Mouse (Mus musculus) lung, adult 2 months (tissue): ENCODE measurements at regions not wholly inside any gene's neighbourhood (a gene's known extent, or its start where the extent isn't known, plus 50 kb on each side); places are given as distances from the start of the nearest gene placed in this dataset.

Experiments used
- CTCF ChIP-seq: fragments of 200-500 bp; IDR thresholded peaks from 2 replicates; pipeline ENCODE4 v1.5.1; 2011; ENCODE audit warnings: mild to moderate bottlenecking, low read length, control low read depth; ENCODE audit not compliant: insufficient read depth
- POLR2A ChIP-seq: fragments of 200-500 bp; IDR thresholded peaks from 2 replicates; pipeline ENCODE4 v1.6.1; 2011; ENCODE audit warnings: low read depth, mild to moderate bottlenecking, control low read depth, low read length, borderline replicate concordance; ENCODE audit errors: extremely low read depth

DNA sequence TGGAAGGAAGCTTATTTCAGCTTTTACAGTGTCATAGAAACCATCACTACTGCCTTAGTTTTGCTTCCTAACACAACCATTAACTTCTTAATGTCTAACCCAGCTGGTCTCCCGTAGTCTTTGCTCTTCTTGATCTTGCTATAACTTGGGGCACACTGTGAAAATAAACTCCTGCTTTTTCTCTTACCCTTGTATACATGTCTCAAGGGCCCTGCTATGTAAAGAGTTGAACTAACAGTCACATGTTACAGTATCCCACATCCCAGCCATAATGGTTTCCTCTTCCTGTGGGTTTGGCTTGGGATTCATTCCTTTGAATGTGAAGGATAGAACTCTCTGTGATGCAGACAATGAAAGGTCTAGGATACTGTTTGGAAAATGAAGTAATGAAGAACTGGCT is 76.5 kb downstream of the Ptger2 start:
- TF ChIP-seq POLR2A: no peak
- TF ChIP-seq CTCF: no peak
